Mouse (Mus musculus): ENCODE results near the gene Tigd4.

DNA sequence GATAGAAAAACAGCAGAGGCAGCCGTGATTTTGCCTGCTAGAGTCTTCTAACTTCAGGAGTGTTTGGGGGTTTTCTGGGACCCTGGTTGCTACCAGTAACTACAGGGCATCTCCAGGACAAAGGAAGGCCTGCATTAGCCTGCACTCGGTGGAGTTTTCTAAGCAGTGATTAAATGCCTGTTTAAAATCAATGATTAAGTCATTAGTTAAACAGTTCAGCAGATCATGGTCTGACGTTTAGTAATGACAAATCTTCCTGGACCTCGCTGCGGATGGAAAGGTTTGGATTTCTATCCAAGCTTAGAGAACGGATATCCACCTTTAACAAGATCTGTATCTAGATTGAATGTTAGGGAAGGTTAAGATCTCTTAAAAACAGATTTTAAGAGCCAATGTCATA lies 47.2 kb downstream of the Tigd4 start:
- TF ChIP-seq EP300 (IDR thresholded peaks at IDR 0.05; ENCODE audit: low read length) (no peak), CTCF (conservative IDR thresholded peaks at IDR 0.05 in 1 of 2, IDR thresholded peaks at IDR 0.05 in 1 of 2; ENCODE audit: low read depth in 2 of 2, low read length in 2 of 2) (no peak), NELFE (IDR thresholded peaks at IDR 0.05; ENCODE audit: low read depth, low read length) (no peak)

Data from CH12.LX (cell line).